Mouse (Mus musculus) lung, postnatal 0 days (tissue): ENCODE data around the gene Aacs.

ENCODE experiments used
- CTCF ChIP-seq: IDR thresholded peaks from 2 replicates; pipeline ENCODE4 v1.5.1; 2016; ENCODE audit warnings: antibody characterized with exemption, mild to moderate bottlenecking
- EP300 ChIP-seq: IDR thresholded peaks from 2 replicates; pipeline ENCODE4 v1.6.1; 2016; ENCODE audit warnings: antibody characterized with exemption, mild to moderate bottlenecking, control low read depth

DNA sequence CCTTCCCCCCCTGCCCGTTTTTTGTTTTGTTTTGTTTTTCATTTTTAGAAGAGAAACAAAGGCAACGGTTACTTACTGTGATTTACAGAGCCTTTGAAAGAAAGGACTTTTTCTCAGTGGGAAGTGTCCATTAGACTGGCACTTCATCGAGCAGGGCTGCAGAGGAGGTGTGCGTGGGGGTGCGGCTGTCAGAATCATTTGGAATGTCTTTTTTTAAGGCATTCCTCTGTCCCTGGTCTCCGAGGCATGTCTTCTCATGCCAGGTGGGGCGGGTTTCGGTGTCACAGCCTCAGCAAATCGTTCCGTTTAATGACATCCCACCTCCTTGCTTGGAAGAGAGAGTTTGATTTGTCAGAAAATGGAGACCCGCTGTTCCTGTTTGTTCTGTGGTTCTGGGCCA lies 29.1 kb downstream of the Aacs start:
- TF ChIP-seq CTCF (no peak), EP300 (no peak)
